Mouse (Mus musculus): ENCODE data around the gene Cmya5. TPM values are rescaled to one million over a fixed set of nuclear protein-coding genes. Genes with fewer than 3 reads are reported as not detected.

Gene Cmya5
- polyA plus RNA-seq, 1 experiment from 2014 or later: 0.04 TPM

DNA sequence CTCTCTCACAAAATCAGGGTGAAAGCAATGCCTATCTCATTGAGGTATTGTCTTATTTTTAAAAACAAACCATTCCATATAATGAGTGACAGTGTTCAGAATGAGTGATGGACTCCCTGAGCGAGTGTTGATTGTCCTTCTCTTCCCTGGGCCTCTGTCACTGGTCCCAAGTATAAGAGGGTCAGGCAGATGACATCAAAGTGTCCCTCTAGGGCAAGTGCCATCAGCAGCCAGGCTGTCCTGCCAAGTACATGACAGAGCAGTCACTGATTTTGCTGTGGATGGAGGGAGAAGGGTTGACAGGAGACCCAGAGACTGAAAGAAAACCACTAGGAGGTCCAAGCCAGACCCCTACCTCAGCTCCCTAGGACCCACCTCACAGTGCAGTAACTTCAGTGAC, 8.3 kb downstream of the Cmya5 start:
- Histone ChIP-seq H3K4me2 (no peak overlapping the region), H3K36me3 (ENCODE audit: control insufficient read depth, insufficient read depth, low read length) (no peaks in the 10 kb centered on the region), H3K4me3 (ENCODE audit: low read depth, low read length) (no peak overlapping the region), H3K9ac (ENCODE audit: low read length) (no peak overlapping the region), H3K9me3 (ENCODE audit: control insufficient read depth, low read length) (no peaks in the 10 kb centered on the region), H3K4me1 (ENCODE audit: control insufficient read depth, insufficient read depth, low read length) (no peaks in the 10 kb centered on the region), H3K27me3 (ENCODE audit: control insufficient read depth, insufficient read depth, low read length) (no peaks in the 10 kb centered on the region), H3K27ac (ENCODE audit: low read depth, low read length) (no peak overlapping the region)
- ATAC-seq (ENCODE audit: low FRiP score) (no peak), DNase-seq (ENCODE audit: low spot score, missing footprints) (peak; percentile 61)
- WGBS: 93% methylated on average over 1 of the region's 1 CpGs

DNA sequence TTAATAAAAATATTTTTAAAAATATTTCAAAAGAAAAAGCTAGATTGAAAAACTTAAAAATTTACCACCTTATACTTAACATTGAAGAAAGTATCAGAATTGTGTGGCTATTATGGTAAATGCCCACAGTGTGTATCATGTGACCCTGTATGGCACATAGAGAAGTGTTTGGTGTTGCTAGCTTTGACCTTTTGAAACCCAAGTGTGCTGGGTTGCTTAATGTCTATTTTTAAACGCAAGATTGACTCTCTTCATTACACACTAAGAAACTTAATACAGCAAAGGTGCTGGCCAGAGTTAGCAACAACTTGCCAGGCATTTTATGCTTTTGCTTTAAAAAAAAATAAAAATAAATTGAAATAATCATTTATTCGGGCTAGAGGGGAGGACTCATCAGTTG, 9.0 kb downstream of the Cmya5 start:
- ATAC-seq (ENCODE audit: low FRiP score): no peak
- H3K4me3 ChIP-seq (ENCODE audit: low read depth, low read length): no peak overlapping the region
- H3K36me3 ChIP-seq (ENCODE audit: control insufficient read depth, insufficient read depth, low read length): no peaks in the 10 kb centered on the region
- H3K9ac ChIP-seq (ENCODE audit: low read length): no peak overlapping the region
- no peak overlapping the region for H3K27ac ChIP-seq (ENCODE audit: low read depth, low read length)
- H3K27me3 ChIP-seq (ENCODE audit: control insufficient read depth, insufficient read depth, low read length): no peaks in the 10 kb centered on the region
- peak; percentile 28 for DNase-seq (ENCODE audit: low spot score, missing footprints)
- H3K9me3 ChIP-seq (ENCODE audit: control insufficient read depth, low read length): no peaks in the 10 kb centered on the region
- H3K4me1 ChIP-seq (ENCODE audit: control insufficient read depth, insufficient read depth, low read length): no peaks in the 10 kb centered on the region
- 88% methylated on average over 2 of the region's 2 CpGs for WGBS
- no peak overlapping the region for H3K4me2 ChIP-seq

DNA sequence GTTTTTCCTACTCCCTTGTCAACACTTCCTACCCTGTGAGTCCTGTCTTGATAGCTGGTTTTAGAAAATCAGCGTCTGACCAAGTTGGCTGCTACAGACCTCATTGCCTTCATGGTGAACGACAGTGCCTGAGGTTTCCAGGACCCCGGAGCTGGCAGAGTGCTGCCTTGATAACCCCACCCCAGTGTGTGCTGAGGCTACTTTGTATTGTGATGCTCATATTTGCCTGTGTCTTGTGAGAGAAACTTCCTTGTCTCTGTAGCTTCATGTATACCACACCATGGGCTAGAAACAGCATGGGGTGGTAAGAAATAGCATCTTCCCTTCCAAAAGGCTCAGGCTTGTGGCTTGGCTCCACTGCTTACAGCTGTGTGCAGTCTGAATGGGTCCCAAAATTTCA, 13.8 kb downstream of the Cmya5 start:
- DNase-seq (ENCODE audit: low spot score, missing footprints) (peak; percentile 61), ATAC-seq (ENCODE audit: low FRiP score) (no peak)
- WGBS: 91% methylated on average over 3 of the region's 3 CpGs
- no peak overlapping the region for H3K27ac ChIP-seq (ENCODE audit: low read depth, low read length)
- peaks cover 4% of the 10 kb centered on the region; the same call in 1 of the 2 replicates for H3K4me1 ChIP-seq (ENCODE audit: control insufficient read depth, insufficient read depth, low read length)
- H3K27me3 ChIP-seq (ENCODE audit: control insufficient read depth, insufficient read depth, low read length): no peaks in the 10 kb centered on the region
- H3K4me3 ChIP-seq (ENCODE audit: low read depth, low read length): no peak overlapping the region
- no peaks in the 10 kb centered on the region for H3K9me3 ChIP-seq (ENCODE audit: control insufficient read depth, low read length)
- no peak overlapping the region for H3K9ac ChIP-seq (ENCODE audit: low read length)
- H3K4me2 ChIP-seq: no peak overlapping the region
- no peaks in the 10 kb centered on the region for H3K36me3 ChIP-seq (ENCODE audit: control insufficient read depth, insufficient read depth, low read length)

DNA sequence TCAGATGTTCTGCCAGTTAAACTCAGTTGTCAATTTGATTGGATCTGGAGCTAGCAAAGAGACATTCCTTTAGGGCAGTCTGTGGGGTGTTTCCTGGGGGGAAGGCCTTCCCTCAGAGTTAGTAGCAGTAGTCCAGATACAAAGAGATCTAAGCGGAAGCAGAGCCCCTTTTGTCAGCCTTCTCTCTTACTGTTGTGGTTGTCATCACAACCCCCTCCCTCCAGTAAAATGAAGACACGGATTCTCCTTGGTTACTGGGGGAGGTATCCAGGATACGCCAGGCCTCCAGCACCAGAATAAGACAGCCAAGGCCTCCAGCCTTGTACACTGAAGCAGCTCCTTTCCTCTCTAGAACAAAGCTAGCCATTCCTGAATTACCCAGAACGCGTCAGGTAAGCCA, 15.6 kb downstream of the Cmya5 start:
- WGBS: 45% methylated on average over 5 of the region's 5 CpGs

DNA sequence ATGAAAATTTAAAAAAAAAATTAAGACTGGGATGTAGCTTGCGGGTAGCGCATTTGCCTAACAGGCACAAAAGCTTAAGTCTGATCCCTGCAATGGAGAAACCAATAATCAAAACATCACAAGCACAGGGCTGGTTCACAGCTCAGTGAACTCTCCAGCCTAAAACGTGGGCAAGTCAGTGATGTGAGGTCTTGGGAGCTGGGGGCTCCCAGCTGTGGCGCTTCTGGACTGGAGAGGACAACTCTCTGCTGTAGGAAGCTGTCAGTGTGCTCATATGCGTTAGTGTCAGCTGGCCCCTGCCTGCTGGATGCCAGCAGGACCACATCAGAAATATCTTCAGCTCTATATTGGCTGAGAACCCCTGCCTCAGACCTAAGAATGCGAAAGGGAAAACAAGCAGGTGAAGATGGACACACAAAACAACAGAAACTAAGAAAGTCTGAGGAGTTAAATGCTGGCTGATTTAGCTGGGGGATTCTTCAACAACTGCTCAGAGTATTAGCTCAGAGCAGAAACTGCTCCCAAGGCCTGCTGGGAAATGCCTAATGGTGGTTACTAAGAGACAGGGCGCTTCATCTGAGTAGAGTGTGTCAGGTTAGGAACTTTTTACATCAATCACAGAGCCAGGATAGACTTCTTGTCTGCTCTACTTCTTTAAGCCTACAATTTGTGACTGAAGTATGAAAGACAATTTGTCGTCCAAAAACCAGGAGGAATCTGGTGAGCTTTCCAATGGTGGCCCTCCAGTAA, 16.2 kb downstream of the Cmya5 start:
- Histone ChIP-seq H3K4me1 (ENCODE audit: control insufficient read depth, insufficient read depth, low read length) (peaks cover 4% of the 10 kb centered on the region; the same call in 1 of the 2 replicates), H3K4me3 (ENCODE audit: low read depth, low read length) (no peak overlapping the region), H3K9me3 (ENCODE audit: control insufficient read depth, low read length) (no peaks in the 10 kb centered on the region), H3K36me3 (ENCODE audit: control insufficient read depth, insufficient read depth, low read length) (no peaks in the 10 kb centered on the region), H3K4me2 (no peak overlapping the region), H3K27me3 (ENCODE audit: control insufficient read depth, insufficient read depth, low read length) (no peaks in the 10 kb centered on the region), H3K27ac (ENCODE audit: low read depth, low read length) (no peak overlapping the region), H3K9ac (ENCODE audit: low read length) (no peak overlapping the region)
- ATAC-seq (ENCODE audit: low FRiP score): no peak
- peak; percentile 81 for DNase-seq (ENCODE audit: low spot score, missing footprints)
- WGBS: 71% methylated on average over 8 of the region's 8 CpGs

More for the DNA sequence above, 15.6 kb downstream of the Cmya5 start:
- no peak overlapping the region for H3K4me3 ChIP-seq (ENCODE audit: low read depth, low read length)
- no peaks in the 10 kb centered on the region for H3K27me3 ChIP-seq (ENCODE audit: control insufficient read depth, insufficient read depth, low read length)
- H3K9ac ChIP-seq (ENCODE audit: low read length): no peak overlapping the region
- H3K9me3 ChIP-seq (ENCODE audit: control insufficient read depth, low read length): no peaks in the 10 kb centered on the region
- no peaks in the 10 kb centered on the region for H3K36me3 ChIP-seq (ENCODE audit: control insufficient read depth, insufficient read depth, low read length)
- H3K27ac ChIP-seq (ENCODE audit: low read depth, low read length): no peak overlapping the region
- peak; percentile 81 for DNase-seq (ENCODE audit: low spot score, missing footprints)
- no peak overlapping the region for H3K4me2 ChIP-seq
- peaks cover 4% of the 10 kb centered on the region; the same call in 1 of the 2 replicates for H3K4me1 ChIP-seq (ENCODE audit: control insufficient read depth, insufficient read depth, low read length)
- peak; percentile 54; the same call in 1 of the 2 replicates for ATAC-seq (ENCODE audit: low FRiP score)

DNA sequence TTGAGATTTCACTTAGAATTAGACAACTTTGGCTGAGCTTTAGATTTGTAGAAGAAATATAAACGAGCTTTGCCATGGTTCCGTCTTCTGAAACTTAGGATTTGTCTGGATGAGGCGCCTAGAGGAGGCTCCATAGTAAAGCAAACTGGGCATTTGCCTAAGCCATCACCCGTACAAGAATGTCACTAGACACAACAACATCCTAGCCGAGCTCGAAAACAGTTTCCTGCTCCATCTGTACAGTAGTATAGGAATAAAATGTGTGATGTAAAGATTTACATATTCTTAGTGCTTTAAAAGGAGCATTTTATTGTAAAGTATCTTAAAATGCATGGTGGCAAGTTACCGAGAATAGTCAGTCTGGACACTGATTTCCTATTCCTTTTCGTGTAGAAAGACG, 22.2 kb downstream of the Cmya5 start:
- Histone ChIP-seq H3K4me1 (ENCODE audit: control insufficient read depth, insufficient read depth, low read length) (no peaks in the 10 kb centered on the region), H3K27ac (ENCODE audit: low read depth, low read length) (no peak overlapping the region), H3K9me3 (ENCODE audit: control insufficient read depth, low read length) (no peaks in the 10 kb centered on the region), H3K9ac (ENCODE audit: low read length) (no peak overlapping the region), H3K36me3 (ENCODE audit: control insufficient read depth, insufficient read depth, low read length) (no peaks in the 10 kb centered on the region), H3K4me3 (ENCODE audit: low read depth, low read length) (no peak overlapping the region), H3K4me2 (no peak overlapping the region), H3K27me3 (ENCODE audit: control insufficient read depth, insufficient read depth, low read length) (no peaks in the 10 kb centered on the region)
- WGBS: 91% methylated on average over 9 of the region's 9 CpGs
- DNase-seq (ENCODE audit: low spot score, missing footprints) (peak; percentile 59), ATAC-seq (ENCODE audit: low FRiP score) (no peak)

DNA sequence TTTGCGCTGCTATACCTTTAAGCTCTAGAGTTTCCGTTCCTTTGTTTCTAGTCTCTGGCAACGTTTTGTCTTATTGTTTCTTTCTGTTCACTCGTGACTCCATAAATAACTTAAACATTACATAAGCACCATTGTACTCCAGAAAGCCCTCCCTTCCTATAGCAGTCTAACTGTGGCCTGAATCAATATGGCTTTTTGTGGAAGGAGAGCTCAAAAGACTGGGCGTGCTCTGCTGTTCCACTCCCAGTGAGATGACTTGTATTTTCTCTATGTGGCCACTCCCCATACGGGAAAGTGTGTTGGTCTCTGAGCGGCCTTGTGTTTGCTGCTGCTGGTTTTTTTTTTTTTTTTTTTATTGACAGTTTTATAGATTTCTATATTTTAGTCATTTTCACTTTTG, 27.3 kb downstream of the Cmya5 start:
- no peaks in the 10 kb centered on the region for H3K9me3 ChIP-seq (ENCODE audit: control insufficient read depth, low read length)
- H3K36me3 ChIP-seq (ENCODE audit: control insufficient read depth, insufficient read depth, low read length): no peaks in the 10 kb centered on the region
- no peak overlapping the region for H3K4me3 ChIP-seq (ENCODE audit: low read depth, low read length)
- no peaks in the 10 kb centered on the region for H3K27me3 ChIP-seq (ENCODE audit: control insufficient read depth, insufficient read depth, low read length)
- WGBS: 82% methylated on average over 7 of the region's 7 CpGs
- no peak overlapping the region for H3K27ac ChIP-seq (ENCODE audit: low read depth, low read length)
- ATAC-seq (ENCODE audit: low FRiP score): no peak
- DNase-seq (ENCODE audit: low spot score, missing footprints): peak; percentile 26
- H3K4me2 ChIP-seq: no peak overlapping the region
- no peak overlapping the region for H3K9ac ChIP-seq (ENCODE audit: low read length)
- H3K4me1 ChIP-seq (ENCODE audit: control insufficient read depth, insufficient read depth, low read length): no peaks in the 10 kb centered on the region

DNA sequence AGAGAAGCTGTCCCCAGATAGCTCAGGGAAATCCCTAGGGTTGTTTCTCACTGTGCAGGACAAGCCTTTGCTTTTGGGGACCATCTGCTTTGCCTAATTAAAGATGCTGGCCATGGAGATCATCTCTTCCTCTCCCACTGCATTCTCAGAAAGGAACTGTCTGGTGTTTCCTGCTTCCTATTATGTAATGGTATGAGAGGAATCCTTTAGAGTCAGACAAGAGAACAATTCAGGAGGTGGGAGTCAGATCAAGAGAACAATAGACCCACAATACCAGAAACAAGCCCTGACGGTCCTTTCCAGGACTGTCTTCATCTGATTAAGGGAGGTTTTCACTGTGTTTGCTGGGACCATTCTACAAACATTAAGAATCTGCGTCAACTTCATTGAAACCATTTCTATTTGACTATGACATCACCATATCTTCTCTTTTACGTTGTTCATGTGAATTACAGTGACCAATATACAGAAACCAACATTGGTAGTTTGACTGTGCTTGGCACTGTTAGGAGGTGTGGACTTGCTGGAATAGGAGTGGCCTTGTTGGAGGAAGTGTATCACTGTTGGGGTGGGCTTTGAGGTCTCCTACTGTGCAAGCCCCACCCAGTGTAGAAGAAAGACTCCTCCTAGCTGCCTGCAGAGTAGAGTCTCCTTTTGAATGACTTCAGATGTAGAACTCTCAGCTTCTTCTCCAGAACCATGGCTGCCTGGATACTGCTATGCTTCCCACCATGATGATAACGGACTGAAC, 42.0 kb downstream of the Cmya5 start:
- H3K9me3 ChIP-seq (ENCODE audit: control insufficient read depth, low read length): no peaks in the 10 kb centered on the region
- ATAC-seq (ENCODE audit: low FRiP score) (no peak), DNase-seq (ENCODE audit: low spot score, missing footprints) (peak; percentile 10)
- no peaks in the 10 kb centered on the region for H3K36me3 ChIP-seq (ENCODE audit: control insufficient read depth, insufficient read depth, low read length)
- H3K4me2 ChIP-seq: no peak overlapping the region
- no peaks in the 10 kb centered on the region for H3K27me3 ChIP-seq (ENCODE audit: control insufficient read depth, insufficient read depth, low read length)
- H3K27ac ChIP-seq (ENCODE audit: low read depth, low read length): no peak overlapping the region
- 62% methylated on average over 4 of the region's 4 CpGs for WGBS
- no peak overlapping the region for H3K4me3 ChIP-seq (ENCODE audit: low read depth, low read length)
- no peaks in the 10 kb centered on the region for H3K4me1 ChIP-seq (ENCODE audit: control insufficient read depth, insufficient read depth, low read length)
- no peak overlapping the region for H3K9ac ChIP-seq (ENCODE audit: low read length)

DNA sequence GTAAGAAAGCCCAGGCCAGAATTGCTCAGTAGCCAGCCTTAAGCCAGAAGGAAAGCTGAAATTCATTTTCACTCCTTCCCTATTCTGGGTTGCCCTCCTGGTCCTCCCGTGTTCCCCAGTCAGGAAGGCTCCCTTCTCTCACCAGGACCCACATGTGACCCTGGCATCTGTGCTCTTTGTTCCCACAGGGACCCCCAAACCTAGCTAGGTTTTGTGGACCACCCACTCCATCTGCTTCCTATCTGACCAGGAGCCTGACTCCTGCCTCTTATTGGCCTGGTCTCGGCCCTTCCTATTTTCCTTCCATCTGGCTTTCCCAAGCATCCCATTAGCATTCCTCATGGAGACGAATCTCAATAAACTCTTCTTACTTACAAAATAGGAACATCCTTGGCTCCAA, 45.9 kb downstream of the Cmya5 start:
- no peaks in the 10 kb centered on the region for H3K9me3 ChIP-seq (ENCODE audit: control insufficient read depth, low read length)
- no peaks in the 10 kb centered on the region for H3K36me3 ChIP-seq (ENCODE audit: control insufficient read depth, insufficient read depth, low read length)
- no peak overlapping the region for H3K4me2 ChIP-seq
- H3K27ac ChIP-seq (ENCODE audit: low read depth, low read length): no peak overlapping the region
- no peak overlapping the region for H3K4me3 ChIP-seq (ENCODE audit: low read depth, low read length)
- H3K9ac ChIP-seq (ENCODE audit: low read length): no peak overlapping the region
- no peaks in the 10 kb centered on the region for H3K4me1 ChIP-seq (ENCODE audit: control insufficient read depth, insufficient read depth, low read length)
- DNase-seq (ENCODE audit: low spot score, missing footprints): peak; percentile 69
- ATAC-seq (ENCODE audit: low FRiP score): no peak
- no peaks in the 10 kb centered on the region for H3K27me3 ChIP-seq (ENCODE audit: control insufficient read depth, insufficient read depth, low read length)
- 82% methylated on average over 3 of the region's 3 CpGs for WGBS

Data from midbrain, embryonic 11.5 days (tissue).